Mouse (Mus musculus): ENCODE data around the gene Vdac1.

Gene Vdac1

DNA sequence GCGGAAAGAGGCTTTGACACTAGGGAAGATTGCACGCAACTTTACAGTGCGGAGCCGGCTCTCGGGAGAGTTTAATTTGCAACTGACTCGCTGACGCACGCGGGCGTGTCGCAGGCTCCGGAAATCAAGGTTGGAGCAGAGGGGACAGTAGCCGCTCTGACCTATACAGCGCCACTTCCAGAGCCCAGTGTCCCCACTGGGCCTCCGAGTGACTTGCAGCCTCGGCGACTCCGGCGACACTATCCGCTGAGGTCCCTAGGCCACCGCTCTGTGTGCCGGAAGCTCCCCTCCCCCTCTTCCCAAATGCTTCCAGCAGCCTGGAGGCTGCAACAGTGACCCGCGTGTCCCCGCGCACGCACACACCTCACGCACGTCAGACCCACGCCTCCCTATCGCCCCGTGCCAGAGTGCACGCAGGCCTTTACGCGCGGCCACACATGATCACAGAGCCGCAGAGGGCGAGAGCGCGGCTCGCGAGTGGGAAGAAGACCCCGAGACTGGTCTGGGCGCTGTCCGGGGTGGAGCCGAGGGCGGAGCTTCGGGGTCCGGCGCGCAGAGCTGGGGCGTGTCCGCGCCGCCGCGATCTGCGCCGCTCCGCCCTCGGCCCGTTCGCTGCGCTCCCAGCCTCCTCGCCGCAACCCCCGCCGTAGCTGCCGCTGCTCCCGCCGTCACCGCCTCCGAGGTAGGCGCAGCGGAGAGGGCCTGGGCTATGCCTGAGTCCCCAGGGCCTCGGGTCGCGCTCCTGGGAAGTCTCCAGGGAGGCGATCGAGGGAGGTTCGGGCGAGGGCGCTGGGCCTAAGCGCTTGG is at the start of gene Vdac1:
Gene Vdac1 (plus strand): TSS at position 390 of the 807 bp plus-strand sequence.
- DNase-seq: peak; percentile 95

DNA sequence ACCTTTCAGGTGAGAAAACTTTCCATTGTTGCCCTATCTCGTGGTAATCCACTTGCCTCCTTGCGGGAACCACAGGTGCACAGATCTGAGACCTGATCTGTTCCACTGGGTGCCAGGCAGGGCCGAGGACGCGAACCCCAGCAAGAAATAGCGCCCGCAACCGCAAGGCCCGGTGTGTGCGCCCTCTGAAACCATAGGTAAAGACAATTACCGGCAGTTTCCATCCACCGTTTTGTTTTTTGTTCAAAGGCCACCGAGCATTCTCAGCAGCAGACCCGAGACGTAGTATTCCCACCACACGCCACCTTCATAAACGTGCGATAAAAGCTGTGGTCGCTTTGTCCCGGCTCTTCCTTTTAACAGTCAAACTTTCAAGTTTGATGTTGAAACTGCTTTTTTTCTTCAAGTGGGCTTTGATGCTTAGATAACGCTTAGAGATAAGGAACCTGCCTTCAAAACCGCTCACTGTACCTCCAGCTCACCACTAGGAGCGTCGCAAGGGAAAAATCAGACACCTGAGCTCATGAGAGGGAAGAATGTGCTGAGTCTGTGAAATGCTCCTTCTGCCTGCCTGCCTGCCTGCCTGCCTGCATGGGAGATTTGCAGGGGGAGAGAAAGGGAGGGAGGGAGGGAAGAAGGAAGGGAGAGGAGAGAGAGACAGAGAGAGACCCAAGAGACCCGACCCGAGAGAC is 46.4 kb upstream of the Vdac1 start:
- no peak for DNase-seq

DNA sequence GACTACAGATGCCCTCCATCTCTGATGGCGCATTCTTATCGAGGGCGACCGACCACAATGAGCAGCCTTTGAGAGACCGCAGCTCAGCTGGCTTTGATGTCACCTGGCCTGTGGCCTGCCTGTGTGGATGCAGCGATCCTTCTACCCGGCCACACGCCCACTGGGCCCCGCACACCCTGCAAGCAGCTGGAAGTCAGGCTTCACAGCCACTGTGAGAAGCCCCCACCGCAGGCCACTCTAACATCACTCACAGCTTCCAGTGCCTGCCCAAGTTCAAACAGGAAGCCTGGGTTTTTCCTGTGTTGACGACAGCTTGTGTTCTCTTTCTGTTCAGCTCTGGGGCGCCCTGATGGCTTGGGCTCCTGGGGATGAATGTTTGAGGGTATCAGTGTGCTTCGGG is 42.2 kb upstream of the Vdac1 start:
- no peak for DNase-seq

DNA sequence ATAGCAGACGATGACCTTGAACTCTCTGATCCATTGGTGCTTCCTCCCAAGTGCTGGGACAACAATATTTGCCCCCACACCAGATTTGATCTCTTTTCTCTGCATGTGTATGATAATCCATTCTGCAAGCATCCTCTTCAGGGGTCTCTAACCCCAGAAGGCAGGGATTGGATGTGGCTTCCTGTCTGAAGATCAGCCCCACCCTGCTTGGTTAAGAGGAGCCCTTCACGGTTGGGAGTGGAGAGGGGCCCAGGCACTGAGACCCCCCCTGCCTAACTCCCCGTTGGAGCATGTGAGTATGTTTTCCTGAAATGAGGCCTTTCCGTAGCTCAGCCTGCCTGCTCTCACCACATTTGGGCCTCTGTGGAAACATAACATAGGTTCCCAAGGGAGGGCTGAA is 41.0 kb upstream of the Vdac1 start:
- no peak for DNase-seq

DNA sequence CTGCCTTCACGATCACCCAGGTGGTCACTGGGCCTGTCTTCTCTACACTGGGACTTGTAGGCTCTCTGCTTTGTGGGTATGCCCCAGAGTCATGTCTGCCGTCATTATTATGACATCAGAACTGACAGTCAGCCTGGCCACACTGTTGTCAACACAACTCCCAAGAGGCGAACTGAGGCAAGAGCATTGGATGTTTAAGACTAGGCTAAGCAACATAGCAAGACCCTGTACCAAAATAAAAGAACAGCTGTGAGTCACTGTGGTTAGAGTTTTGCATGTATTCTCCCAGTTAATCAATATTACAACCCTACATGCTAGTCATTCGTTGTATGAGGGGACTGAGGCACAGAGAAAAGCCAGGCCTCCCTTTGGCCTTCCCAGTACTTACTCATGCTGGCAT is 40.1 kb upstream of the Vdac1 start:
- DNase-seq: no peak

DNA sequence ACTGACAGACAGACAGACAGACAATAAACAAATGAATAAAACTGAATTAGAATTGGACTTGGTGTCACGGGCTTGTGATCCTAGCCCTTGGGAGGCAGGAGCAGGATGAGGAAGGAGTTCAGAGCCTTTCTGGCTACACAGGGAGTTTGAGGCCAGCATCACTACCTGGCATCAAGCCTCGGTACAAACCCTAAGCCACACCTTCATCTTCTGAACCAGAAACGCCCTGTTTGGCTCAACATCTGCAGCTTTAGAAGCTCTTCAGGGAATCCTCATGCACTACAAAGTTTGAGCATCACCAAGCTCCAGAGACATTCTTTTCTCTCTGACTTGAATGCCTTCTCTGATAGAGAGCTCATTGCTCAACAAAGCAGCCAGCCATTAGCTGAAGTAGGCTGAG is 39.1 kb upstream of the Vdac1 start:
- no peak for DNase-seq

DNA sequence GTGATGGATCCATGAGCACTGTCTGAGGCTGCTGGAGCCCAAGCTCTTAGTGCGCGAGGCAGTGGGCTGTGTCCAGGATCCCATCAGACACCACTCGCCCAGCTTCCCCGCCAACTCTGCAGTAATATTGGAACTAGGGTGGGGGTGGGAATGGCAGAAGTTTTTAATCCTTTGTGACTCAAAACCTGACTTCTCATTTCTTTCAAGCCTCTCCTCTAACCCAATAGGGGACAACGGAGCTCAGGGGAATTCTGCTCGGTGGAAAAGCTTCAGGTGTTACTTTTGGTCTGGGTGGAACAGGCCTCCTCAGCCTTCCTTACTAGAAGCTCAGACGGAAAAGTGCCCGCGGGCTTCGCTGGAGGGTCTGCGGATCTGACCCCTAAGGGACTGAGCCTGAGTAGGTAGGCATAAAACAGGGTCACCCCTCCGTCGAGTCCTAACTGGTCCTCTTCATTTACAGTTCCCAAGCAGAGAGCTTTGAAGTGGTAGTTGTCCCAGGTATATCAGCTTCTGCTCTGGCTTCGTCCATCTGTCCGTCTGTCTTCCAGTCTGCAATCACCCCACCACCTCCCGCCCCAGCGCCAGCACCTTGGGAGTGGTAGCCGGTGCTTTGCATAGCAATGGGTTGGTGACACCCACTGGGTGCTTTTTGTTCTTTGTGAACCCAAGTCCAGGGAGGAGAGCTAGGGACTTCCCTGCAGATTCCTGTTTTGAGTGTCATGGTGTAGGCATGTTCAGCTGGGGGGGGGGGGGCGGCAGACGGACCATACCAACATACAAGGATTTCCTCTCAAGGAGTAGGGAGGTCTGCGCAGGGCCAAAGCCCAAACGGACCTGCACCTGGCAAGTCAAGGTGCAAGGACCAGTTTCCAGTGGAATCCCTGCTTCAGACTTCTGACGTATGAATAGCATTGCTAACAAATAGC is 36.0 kb upstream of the Vdac1 start:
- no peak for DNase-seq

DNA sequence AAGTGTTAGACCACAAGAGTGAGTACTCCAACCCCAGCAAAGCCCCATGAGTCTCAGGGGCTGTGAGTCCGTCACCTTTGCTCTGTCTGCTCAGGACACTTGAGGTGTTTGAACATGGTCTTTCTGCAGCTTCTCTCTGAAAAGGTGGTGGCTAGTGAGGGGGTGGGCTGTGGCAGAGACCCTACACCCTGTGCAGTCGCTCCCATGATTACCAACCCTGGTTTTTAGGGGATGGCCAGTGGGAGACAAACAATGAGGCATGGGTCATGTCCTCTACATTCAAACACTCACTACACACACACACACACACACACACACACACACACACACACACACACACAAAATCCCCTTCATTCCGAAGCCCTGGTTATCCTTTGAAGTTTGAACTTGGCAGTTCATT is 33.3 kb upstream of the Vdac1 start:
- no peak for DNase-seq

DNA sequence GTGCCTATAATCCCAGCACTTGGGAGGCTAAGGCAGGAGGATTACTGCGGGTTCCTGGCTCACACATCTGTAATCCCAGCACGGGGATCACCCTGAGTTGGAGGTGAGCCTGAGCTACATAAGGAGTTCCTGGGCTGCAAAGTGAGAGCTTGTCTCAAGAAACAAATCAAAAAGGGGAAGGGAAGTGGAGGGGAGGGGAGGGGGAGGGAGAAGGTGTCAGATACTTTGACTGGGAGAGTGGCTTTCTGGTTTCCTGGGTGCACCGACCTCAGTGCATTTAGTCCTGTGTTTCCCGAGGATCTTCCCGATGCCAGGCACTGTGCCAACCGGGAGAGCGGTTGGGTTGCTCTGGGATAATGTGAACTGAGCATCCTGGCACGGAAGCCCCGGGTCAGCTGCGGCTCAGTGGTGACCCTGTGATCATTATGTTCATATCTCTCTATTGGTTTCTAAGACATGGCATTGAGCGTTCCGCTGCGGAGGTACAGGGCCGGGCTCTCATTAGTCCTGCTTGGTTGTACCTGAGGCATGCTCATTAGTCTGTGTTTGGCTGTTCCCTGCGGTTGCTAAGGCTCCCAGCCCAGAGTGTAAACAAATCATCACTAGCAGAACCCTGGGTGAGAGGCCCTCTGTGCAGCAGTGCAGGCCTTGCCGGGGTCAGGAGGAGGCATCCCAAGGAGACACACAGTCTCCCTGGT is 28.1 kb upstream of the Vdac1 start:
- DNase-seq: peak; percentile 52

DNA sequence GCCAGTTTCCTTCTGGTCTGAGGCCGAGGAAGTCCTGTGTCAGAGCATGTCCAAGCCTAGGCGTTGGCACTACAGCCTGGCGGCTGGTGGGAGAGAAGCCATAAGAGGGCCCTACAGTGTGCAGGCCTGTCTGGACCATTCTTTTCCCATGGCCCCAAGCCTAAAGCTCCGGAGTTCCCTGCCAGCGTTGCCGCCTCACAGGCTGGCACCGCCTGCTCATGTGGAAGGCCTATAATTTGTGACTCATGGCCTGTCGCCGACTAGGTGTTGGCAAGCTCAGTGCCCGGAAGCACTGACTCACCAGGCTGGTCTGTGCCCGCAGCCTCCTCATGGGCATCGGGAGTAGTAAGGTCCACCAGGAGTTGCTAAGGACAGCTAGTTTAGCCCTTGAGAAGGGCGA is 27.0 kb upstream of the Vdac1 start:
- DNase-seq: peak; percentile 93

DNA sequence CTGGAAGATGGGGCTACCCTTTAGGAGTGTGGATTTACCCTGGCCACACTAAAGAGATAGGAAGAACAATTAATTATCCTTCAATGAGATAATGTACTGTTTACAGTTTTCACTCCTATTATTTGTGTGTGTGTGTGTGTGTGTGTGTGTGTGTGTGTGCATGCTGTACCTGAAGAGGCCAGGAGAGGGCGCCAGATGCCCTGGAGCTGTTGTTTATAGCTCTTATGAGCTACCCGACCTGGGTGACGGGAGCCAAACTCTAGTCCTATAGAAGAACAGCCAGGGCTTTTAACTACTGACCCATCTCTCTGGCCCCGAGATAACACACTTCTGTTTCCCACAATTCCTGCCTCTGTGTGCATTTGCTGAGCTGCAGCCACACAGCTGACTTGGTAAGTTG is 25.4 kb upstream of the Vdac1 start:
- DNase-seq: no peak

DNA sequence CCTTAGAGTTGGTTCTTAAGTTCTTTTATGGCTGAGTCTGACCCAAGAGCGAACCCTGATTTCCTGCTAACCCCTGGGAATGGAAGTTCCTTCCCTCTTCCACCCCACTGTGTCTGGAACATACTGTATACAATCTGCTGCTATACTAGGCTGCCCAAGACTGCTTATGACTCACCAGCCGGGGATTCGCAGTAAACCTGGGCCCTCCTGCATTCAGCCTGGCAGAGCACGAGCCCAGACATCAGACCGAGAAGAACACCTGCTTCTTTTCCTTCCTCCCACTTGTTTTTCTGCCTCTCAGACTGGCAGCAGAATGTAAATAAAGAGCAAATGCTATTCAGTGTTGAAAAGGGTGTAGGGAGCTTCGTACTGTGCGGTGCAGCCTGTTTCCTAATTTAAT is 24.7 kb upstream of the Vdac1 start:
- DNase-seq: peak; percentile 55

DNA sequence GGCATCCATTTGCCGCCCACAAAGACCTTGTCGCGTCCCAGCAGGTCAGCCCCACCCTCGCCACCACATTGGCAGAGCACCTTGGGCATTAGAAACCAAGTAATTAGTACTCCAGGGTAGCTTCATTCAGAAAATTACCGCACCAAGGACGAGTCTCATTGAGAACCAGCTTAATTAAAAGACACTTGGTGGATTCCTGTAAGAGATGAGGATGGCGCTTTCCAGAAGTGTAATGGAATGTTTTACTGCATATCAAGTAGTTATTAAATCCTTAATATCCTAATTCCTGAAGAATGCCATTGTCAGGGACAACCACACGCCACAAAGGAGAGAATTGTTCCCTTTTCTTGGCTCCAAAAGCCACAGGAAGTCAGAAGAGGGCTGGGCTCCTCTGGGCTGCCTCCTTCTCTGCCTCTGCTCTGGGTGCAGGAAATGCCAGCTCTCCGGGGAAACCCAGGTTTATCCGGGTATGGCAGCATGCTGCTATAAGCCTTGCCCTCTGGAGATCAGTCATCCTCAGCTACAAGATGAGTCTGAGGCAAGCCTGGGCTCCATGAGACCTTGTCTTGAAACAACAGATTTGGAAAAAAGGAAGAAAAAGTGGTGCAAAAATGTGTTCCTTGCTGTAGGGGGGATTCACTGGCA is 22.9 kb upstream of the Vdac1 start:
- no peak for DNase-seq

DNA sequence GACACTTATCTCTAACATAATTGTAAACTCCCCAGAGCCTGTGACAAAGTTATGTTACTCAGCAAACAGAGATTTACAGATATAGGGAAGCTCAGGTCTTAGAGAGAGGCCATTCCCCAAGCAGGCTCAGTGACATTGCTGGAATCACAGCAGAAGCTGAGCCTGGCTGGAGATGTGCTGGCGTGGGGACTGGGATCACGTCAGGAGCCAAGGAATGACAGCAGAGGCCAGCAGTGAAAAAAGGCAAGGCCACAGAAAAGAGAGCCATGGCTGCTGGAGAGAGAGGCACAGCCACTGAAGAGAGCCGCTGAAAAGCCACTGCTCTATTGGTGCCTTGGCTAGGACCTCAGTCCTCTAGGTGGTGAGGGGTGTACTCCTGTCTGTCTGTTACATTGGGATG is 22.3 kb upstream of the Vdac1 start:
- DNase-seq: no peak

DNA sequence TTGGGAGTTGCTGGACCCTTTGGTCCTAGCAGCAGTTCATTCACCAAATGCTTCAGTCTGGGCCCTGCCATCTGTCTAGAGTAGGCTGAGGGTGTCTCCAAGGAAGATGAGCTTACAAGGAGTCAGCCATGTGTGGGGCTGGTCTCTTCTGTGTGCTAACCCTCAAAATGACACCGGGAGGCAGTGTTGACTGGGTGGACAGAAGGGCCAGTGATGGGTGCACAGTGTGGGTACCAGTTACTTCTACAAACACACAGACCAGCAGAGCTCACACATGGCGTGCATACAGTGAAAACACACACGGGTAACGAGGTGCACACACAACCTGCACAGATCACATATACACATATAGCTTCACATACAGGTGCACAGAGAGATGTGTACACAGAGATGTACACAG is 21.6 kb upstream of the Vdac1 start:
- no peak for DNase-seq

DNA sequence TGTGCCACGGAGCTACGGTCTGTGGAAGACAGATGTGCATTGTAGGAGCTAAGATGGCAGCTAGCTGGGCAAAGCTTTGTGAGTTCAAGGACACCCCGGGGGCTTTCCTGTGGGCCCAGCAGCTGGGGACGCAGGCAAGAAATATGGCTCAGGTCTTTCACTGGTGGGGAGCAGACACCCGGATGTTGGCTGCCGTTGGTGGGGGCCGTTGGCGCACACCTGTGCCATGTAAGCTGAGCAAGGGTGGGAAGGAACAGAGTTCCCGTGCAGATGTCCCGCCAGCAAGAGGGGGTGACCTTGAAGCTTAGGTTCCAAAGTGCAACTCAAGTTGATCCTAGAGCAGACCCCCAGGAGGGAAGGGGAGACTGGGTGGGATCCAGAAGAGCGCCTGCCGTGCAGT is 21.1 kb upstream of the Vdac1 start:
- no peak for DNase-seq

DNA sequence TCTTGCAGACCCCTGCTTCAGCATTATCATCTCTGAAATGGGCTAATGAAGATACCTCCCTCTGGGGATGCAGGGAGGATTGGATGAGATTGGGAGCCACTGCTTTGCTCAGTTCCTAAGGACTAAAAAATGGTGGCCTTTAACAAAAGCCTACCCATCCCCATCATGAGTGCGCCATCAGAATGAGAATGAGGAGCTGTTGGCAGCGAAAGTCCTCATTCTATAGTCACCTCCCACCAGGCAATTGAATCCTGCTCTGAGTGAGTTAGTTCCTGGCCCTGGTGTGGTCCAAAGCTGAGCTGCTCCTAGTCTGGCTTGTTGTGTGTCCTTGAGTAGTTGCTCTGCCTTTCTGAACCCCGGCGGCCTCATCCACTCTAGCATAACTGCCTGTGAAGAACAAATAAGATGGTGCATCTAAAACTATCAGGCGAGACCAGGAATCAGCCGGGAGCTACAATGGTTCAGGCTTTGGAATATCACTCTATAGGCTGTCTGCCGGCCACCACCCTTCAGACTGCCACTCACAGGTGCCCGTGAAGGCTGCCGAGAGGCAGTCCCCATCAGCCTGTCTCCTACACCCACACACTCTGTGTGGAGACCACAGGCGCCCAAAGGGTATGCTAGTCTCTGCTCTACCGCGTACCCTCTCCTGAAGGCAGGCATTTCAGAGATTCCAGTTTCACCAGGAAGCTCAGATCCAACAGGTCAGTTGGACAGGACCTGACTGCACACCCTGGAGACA is 20.4 kb upstream of the Vdac1 start:
- no peak for DNase-seq

DNA sequence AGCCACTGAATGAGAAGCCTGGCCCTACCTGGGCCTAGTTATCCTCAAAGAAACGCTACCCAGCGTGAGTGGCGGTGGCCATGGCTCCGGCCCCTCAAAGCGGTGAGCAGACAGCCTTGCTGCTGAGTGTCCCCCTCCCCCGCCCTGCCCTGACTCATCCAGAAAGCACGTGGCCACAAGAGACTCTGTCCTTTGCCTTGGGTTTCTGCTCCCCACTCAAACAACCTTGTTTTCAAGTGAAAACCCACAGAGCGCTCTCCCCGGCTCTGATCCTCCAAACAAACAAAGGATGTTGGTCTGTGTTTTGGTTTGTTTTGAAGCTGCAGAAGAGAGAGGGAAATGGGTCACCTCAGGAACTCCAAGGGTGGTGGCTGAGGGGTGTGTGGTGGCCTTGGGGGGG is 19.7 kb upstream of the Vdac1 start:
- no peak for DNase-seq

DNA sequence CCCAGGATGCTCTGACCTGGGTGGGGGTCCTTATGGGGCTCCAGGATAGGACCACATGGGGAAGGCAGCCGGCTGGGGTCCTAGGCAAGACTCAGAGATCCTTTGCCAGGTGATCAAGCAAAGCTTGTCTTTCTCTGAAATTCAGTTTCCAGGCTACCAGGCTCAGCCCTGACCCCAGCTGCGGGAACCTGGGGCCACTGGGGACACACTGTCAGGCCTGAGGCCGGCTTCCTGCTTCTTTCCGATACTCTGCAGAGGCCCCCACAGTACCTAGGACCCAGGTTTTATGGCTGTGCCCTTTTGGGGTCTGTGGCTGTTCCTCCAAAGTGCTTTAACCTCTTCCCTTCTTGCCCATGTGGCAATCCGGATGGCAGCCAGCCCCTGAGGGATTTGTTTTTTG is 19.2 kb upstream of the Vdac1 start:
- DNase-seq: no peak

DNA sequence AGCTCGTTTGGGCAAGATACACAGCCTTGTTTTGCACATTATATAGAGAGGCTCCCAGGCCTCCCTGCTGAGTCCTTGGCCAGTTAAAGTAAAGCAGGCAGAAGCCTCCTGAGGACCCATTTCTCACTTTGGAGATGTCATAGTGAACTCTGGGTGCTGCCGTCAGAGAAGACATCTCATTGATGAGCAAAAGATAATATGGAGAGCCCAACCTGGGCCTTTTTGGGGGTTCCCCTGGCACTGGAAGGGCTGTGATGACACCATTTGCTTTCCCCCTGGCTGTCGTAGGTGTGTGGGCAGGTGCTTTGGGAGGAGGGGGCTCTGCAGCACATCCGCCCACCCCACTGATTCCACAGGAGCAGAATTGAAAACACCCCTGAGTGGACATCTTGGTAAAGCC is 18.4 kb upstream of the Vdac1 start:
- DNase-seq: no peak

DNA sequence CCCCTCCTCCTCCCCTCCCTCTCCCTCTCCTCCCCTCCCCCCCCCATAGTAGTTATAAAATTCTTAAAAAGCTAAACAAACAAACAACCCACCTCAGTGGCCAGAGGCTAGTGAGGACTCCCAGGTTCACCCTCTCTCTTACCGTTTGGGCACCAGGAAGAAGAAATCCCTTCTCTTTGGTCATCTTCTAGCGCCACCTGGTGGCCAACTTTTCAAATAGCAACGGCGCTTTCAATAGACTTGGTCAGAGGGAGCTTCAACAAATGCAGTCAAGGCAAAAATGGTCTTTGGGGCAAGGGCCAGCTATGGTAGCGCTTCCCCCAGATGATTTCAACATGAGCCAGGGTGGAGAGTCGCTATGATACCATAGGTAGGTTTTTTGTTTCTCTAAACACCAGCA is 17.5 kb upstream of the Vdac1 start:
- DNase-seq: peak; percentile 74
